Mouse (Mus musculus) C2C12 (cell line): ENCODE data around the gene Serac1. TPM values are rescaled to one million over a fixed set of nuclear protein-coding genes. Genes with fewer than 3 reads are reported as not detected.
"Not testable (repeated sequence)": the region's sequence is repeated elsewhere in the genome, so short reads cannot be mapped to it uniquely, and the experiment has no call there.

Experiments used
- H3K27me3 ChIP-seq: one replicate; pipeline ENCODE4 v1.6.1; 2011; ENCODE audit not compliant: control insufficient read depth, insufficient read depth, insufficient read length
- H3K36me3 ChIP-seq: one replicate; pipeline ENCODE4 v1.6.1; 2011; ENCODE audit not compliant: control insufficient read depth, insufficient read depth
- H3K4me3 ChIP-seq: one replicate; pipeline ENCODE4 v1.5.1; 2011; ENCODE audit warnings: mild to moderate bottlenecking, control low read depth; ENCODE audit not compliant: poor library complexity, insufficient read depth, severe bottlenecking
- H3K79me2 ChIP-seq: one replicate; pipeline ENCODE4 v1.6.1; 2011; ENCODE audit not compliant: control insufficient read depth, insufficient read depth
- H3K79me3 ChIP-seq: one replicate; pipeline ENCODE4 v1.6.1; 2011; ENCODE audit warnings: low read depth, control low read depth
- H3ac ChIP-seq: one replicate; pipeline ENCODE3; 2011; ENCODE audit warnings: low read depth; ENCODE audit not compliant: control insufficient read depth, insufficient read length
- CEBPB ChIP-seq: IDR thresholded peaks from one replicate; pipeline ENCODE4 v1.6.1; 2011; ENCODE audit warnings: low read depth, mild to moderate bottlenecking, control low read depth, moderate library complexity
- CTCF ChIP-seq: IDR thresholded peaks from one replicate; pipeline ENCODE4 v1.5.1; 2011; ENCODE audit not compliant: control insufficient read depth, insufficient read depth, insufficient read length
- FOSL1 ChIP-seq: IDR thresholded peaks from one replicate; pipeline ENCODE4 v1.8.0; 2011; ENCODE audit warnings: mild to moderate bottlenecking, low read length; ENCODE audit not compliant: poor library complexity, insufficient read depth, severe bottlenecking
- MAX ChIP-seq: IDR thresholded peaks from one replicate; pipeline ENCODE4 v1.6.1; 2011; ENCODE audit warnings: mild to moderate bottlenecking, control low read depth
- MYOD1 ChIP-seq: IDR thresholded peaks from one replicate; pipeline ENCODE4 v1.6.1; 2011; ENCODE audit warnings: low read depth; ENCODE audit not compliant: control insufficient read depth, insufficient read length
- MYOG ChIP-seq: IDR thresholded peaks from one replicate; pipeline ENCODE4 v1.6.1; 2011; ENCODE audit not compliant: control insufficient read depth, insufficient read length; ENCODE audit errors: extremely low read depth
- USF1 ChIP-seq: IDR thresholded peaks from one replicate; pipeline ENCODE4 v1.6.1; 2011; ENCODE audit warnings: low read depth, mild to moderate bottlenecking, control low read depth, moderate library complexity
- polyA plus RNA-seq: library from polyadenylated mRNA; unstranded; fragments of >200 nt; fragmentation: generic; extraction: Trizol; gene quantifications from one replicate; pipeline ENCODE4 v1.2.1, GENCODE M21; 2012; ENCODE audit warnings: missing spikeins

Gene Serac1
- polyA plus RNA-seq, 1 experiment = 1.8 TPM

- no peaks in the 10 kb centered on the region for H3K79me3 ChIP-seq
- H3K4me3 ChIP-seq = no peak overlapping the region
- peaks cover 87% of the 10 kb centered on the region for H3K36me3 ChIP-seq
- no peak for TF ChIP-seq FOSL1
- no peak for TF ChIP-seq MYOG
- no peak for TF ChIP-seq MYOD1
- TF ChIP-seq CEBPB = no peak
- TF ChIP-seq USF1 = no peak
- no peak for TF ChIP-seq CTCF
- no peak for TF ChIP-seq MAX
- no peaks in the 10 kb centered on the region for H3K79me2 ChIP-seq
- no peak overlapping the region for H3ac ChIP-seq
- no peaks in the 10 kb centered on the region for H3K27me3 ChIP-seq
Observed at GRCm38 (mm10) chr17:6035661-6036060, 43.9 kb downstream of the Serac1 start.

DNA sequence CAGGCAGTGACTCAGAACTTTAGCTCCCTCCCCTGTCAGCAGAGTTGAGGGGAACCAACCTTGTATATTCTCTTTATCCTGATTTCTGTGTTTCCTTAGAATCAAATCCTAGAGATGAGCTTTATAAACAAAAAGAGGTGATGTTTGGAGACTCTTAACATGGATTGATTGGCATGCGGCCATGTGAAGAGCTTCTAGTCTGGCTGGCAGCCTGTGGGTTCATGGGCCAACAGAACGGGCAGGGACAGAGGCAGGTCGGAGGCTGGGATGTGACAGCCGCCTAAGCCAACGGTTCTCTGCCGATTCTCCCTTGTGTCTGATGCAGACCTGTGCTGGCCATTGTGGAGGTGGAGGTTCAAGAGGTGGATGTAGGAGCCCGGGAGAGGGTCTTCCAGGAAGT, 53.7 kb downstream of the Serac1 start:
- Histone ChIP-seq H3K36me3 (peaks cover 97% of the 10 kb centered on the region), H3K27me3 (no peaks in the 10 kb centered on the region), H3K79me2 (no peaks in the 10 kb centered on the region), H3K4me3 (no peak overlapping the region), H3ac (no peak overlapping the region), H3K79me3 (no peaks in the 10 kb centered on the region)
- no peak for TF ChIP-seq CEBPB
- TF ChIP-seq CTCF = no peak

DNA sequence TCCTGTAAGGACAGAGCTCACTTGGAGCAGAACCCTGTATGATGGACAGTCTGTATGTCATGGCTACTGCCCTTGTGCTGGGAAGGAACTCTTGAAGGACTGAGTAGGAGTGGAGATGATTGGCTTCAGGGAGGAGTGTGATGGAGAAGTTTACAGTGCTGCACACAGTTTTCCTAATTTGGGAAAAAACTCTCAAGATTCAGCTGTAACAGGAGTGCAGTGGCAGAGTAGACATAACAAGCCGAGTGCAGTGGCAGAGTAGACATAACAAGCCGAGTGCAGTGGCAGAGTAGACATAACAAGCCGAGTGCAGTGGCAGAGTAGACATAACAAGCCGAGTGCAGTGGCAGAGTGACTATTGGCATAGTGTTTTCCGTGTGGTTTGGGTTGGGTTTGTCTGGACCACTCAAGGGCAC, 58.2 kb downstream of the Serac1 start:
- H3K4me3 ChIP-seq, H3ac ChIP-seq: not testable (repeated sequence)

DNA sequence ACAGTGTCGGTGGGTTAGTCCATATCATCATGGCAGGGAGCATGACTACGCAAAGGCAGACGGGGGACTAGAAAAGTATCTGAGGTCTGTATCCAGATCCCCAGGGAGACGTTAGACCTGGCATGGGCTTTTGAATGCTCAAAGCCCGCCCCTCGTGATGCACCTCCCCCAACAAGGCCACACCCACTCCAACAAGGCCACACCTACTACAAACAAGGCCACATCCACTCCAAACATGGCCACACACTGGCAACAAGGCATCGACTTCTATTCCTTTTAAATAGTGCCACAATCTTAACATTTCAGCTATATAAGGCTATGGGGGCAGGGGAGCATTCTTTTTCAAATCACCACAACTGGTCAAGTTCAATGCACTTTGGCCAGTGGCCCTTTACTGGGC, 58.9 kb downstream of the Serac1 start:
- Histone ChIP-seq H3K36me3 (peaks cover 88% of the 10 kb centered on the region), H3K27me3 (no peaks in the 10 kb centered on the region), H3K79me2 (no peaks in the 10 kb centered on the region), H3K4me3 (no peak overlapping the region), H3K79me3 (no peaks in the 10 kb centered on the region), H3ac (no peak overlapping the region)
- TF ChIP-seq MAX = no peak
- TF ChIP-seq CTCF = no peak
- TF ChIP-seq MYOG = no peak
- TF ChIP-seq FOSL1 = no peak
- TF ChIP-seq USF1 = no peak
- TF ChIP-seq CEBPB = no peak
- no peak for TF ChIP-seq MYOD1

More for the DNA sequence above, 58.2 kb downstream of the Serac1 start:
- not testable (repeated sequence) for H3K79me3 ChIP-seq, H3K27me3 ChIP-seq, H3K79me2 ChIP-seq
- H3K36me3 ChIP-seq = peaks cover 92% of the 10 kb centered on the region

GRCm38 (mm10) chr17:6019776-6020175, 59.8 kb downstream of the Serac1 start:
- Histone ChIP-seq H3K27me3 (no peaks in the 10 kb centered on the region), H3K36me3 (peaks cover 88% of the 10 kb centered on the region), H3K79me3 (no peaks in the 10 kb centered on the region), H3K79me2 (no peaks in the 10 kb centered on the region), H3K4me3 (no peak overlapping the region), H3ac (no peak overlapping the region)
- no peak for TF ChIP-seq USF1
- peak; percentile 28 for TF ChIP-seq CTCF

DNA sequence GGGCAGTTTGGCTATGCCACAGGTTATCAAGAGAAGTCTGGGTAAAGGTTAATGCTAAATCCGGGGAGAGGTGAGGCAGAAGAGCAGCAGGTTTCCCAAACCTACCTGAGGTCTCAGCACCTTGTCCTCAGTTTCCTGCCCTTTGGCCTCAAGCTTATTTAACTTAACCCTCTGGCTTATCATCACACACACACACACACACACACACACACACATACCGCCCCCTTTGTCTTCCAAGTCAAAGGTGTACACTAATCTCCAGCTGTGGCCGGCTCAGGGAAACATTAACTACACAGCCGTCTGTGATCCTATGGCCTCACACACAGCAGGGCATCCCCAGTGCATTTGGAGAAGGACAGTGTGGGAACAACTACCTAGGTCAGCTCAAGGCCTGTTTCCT, 61.2 kb downstream of the Serac1 start:
- Histone ChIP-seq H3ac (no peak overlapping the region), H3K4me3 (no peak overlapping the region), H3K27me3 (no peaks in the 10 kb centered on the region), H3K36me3 (peaks cover 86% of the 10 kb centered on the region), H3K79me3 (peaks cover 3% of the 10 kb centered on the region), H3K79me2 (no peaks in the 10 kb centered on the region)
- TF ChIP-seq MAX = no peak
- no peak for TF ChIP-seq FOSL1
- no peak for TF ChIP-seq MYOG
- TF ChIP-seq MYOD1 = no peak
- TF ChIP-seq CTCF = no peak
- no peak for TF ChIP-seq CEBPB
- TF ChIP-seq USF1 = no peak

GRCm38 (mm10) chr17:6017268-6017667, 62.3 kb downstream of the Serac1 start:
- H3K79me3 ChIP-seq = peaks cover 3% of the 10 kb centered on the region
- no peak for TF ChIP-seq CTCF
- TF ChIP-seq FOSL1 = no peak
- no peak for TF ChIP-seq MYOD1
- TF ChIP-seq CEBPB = no peak
- TF ChIP-seq MAX = no peak
- no peak for TF ChIP-seq USF1
- no peak for TF ChIP-seq MYOG
- no peaks in the 10 kb centered on the region for H3K27me3 ChIP-seq
- no peak overlapping the region for H3ac ChIP-seq
- H3K4me3 ChIP-seq = no peak overlapping the region
- no peaks in the 10 kb centered on the region for H3K79me2 ChIP-seq
- peaks cover 84% of the 10 kb centered on the region for H3K36me3 ChIP-seq
